Mouse (Mus musculus): ENCODE results near the gene Tmem204. TPM values are rescaled to one million over a fixed set of nuclear protein-coding genes. Genes with fewer than 3 reads are reported as not detected.

The Tmem204 gene
- polyA plus RNA-seq, 1 experiment: 0.80 TPM

DNA sequence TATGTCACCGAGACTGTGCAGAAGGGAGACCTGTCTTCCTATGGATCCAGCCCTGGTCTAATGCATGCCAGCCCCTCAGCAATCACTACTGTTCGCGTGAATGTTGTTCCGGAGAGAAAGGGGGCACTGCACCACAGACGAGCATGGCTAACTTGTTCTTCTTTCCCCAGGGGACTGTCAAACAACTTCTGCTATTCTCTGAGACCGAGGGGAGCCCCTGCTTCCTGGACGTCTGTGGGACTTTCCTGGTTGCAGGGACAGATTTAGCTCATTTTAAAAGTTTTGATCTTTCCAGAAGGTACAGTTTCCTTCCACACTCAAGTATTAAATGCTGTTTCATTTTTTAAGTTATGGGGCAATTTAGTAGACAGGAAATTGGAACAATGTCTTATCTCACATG, 38.5 kb downstream of the Tmem204 start:
- H3K27ac ChIP-seq (ENCODE audit: insufficient read depth, low read depth, low read length): no peak overlapping the region
- no peak overlapping the region for H3K4me3 ChIP-seq (ENCODE audit: insufficient read depth, low read length)
- H3K4me1 ChIP-seq (ENCODE audit: control insufficient read depth, insufficient read depth, low read length): peaks cover 14% of the 10 kb centered on the region
- TF ChIP-seq POLR2A (IDR thresholded peaks at IDR 0.05; ENCODE audit: borderline replicate concordance, low read depth, low read length): no peak
- TF ChIP-seq CTCF (IDR thresholded peaks at IDR 0.05; ENCODE audit: low read depth, low read length): no peak

DNA sequence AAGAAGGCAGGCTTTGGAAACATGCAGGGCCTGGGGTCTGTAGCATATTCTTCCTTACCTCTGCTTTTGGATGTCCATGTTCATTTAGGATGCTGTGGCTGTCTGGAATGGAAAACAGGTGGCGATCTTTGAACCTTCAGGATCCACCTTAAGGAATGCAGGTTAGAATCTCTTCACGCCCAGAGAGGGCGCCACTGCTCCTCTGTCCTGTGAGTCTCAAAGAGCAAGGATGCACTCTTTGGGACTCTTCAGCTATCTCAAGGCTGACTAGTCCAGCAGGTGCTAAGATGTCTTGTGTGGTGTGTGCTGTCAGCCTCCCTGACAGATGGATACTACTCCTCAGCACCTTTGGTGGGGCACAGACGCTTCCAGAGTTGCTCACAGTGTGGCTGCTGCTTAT, 47.2 kb downstream of the Tmem204 start:
- TF ChIP-seq POLR2A (IDR thresholded peaks at IDR 0.05; ENCODE audit: borderline replicate concordance, low read depth, low read length) (no peak), CTCF (IDR thresholded peaks at IDR 0.05; ENCODE audit: low read depth, low read length) (peak; percentile 49; the same call in 1 of the 2 replicates)
- no peaks in the 10 kb centered on the region for H3K4me1 ChIP-seq (ENCODE audit: control insufficient read depth, insufficient read depth, low read length)
- no peak overlapping the region for H3K27ac ChIP-seq (ENCODE audit: insufficient read depth, low read depth, low read length)
- no peak overlapping the region for H3K4me3 ChIP-seq (ENCODE audit: insufficient read depth, low read length)

DNA sequence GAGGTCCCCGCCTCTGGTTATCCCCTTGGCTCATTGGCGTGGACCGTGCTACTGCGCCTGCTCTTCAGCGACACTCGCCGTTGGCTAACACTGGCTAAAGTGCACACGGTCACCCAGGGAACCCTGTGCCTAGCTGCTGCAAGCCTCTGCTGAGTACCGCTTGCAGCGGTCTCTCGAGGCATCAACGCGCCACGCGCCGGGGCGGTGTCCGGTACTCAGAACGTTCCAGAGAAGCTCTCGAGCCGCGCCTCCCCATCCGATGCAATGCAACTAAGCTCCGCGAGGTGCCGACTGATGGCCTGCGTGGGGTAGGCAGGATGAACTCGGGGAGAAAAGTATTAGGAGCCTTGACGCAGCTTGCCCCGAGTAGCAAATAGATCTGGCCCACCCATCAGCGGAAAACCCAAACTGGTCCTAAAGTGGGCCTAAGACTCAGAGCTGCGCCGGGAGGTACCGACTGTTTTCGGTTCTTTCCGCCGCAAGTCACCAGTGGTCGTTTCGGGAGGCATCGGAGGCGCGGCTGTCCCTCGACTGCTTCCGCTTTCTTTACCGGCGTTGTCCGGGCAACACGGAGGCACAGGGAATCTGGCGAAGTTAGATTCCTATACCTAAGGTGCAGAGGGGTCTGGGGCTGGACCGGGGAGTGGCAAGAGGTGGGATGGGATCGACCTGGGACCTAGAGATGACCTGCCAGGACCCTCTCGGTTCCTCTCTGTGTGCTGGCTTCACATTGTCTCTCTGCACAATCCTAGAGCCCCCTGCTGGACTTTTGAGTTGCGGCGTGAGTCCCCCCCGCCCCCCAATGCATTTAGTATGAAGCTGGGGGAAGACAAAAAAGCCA, 66.9 kb downstream of the Tmem204 start:
- Histone ChIP-seq H3K4me3 (ENCODE audit: insufficient read depth, low read length) (peak overlapping the region; percentile 76), H3K27ac (ENCODE audit: insufficient read depth, low read depth, low read length) (peak overlapping the region; percentile 53), H3K4me1 (ENCODE audit: control insufficient read depth, insufficient read depth, low read length) (peaks cover 11% of the 10 kb centered on the region)
- no peak for TF ChIP-seq POLR2A (IDR thresholded peaks at IDR 0.05; ENCODE audit: borderline replicate concordance, low read depth, low read length)
- TF ChIP-seq CTCF (IDR thresholded peaks at IDR 0.05; ENCODE audit: low read depth, low read length): peak; percentile 75

DNA sequence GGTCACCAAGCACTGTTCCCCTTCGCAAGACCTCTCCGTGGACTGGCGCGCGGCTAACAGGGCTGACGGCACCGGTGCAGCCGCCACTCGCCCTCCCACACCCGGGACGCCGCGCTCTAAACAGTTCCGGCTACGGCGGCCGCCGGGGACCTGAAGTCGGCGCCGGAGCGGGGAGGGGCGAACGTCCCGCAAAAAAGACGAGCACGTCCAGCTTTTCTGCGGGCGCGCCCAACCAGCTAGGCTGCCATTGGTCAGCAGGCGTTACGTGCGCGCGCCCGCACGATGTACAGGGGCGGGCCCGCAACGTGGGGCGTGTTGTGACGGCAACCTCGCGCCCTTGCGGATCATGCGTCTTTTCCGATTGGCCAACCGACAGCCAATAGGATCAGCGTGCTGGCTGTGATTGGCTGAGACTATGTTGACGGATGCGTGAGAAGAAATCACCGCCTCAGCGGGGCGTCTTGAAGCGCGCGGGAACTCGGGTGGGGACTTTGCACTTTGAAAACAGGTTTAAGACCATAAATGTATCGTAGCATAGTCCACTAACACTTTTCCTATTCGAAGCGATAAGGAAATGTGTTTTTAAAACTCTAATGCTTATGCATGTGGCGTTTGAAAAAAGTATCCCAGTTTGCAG, 67.6 kb downstream of the Tmem204 start, which contains the start of the genes Cramp1l and Ift140:
TSS of gene Cramp1l (minus strand) at position 134 of the 637 bp plus-strand sequence.
TSS of gene Ift140 (plus strand) at position 431 of the 637 bp plus-strand sequence.
- Histone ChIP-seq H3K27ac (ENCODE audit: insufficient read depth, low read depth, low read length) (peak within 1 kb of the TSS; percentile 53), H3K4me1 (ENCODE audit: control insufficient read depth, insufficient read depth, low read length) (peaks cover 11% of the 10 kb centered on the region), H3K4me3 (ENCODE audit: insufficient read depth, low read length) (peak within 1 kb of the TSS; percentile 85)
- TF ChIP-seq CTCF (IDR thresholded peaks at IDR 0.05; ENCODE audit: low read depth, low read length) (no peak), POLR2A (IDR thresholded peaks at IDR 0.05; ENCODE audit: borderline replicate concordance, low read depth, low read length) (no peak)

DNA sequence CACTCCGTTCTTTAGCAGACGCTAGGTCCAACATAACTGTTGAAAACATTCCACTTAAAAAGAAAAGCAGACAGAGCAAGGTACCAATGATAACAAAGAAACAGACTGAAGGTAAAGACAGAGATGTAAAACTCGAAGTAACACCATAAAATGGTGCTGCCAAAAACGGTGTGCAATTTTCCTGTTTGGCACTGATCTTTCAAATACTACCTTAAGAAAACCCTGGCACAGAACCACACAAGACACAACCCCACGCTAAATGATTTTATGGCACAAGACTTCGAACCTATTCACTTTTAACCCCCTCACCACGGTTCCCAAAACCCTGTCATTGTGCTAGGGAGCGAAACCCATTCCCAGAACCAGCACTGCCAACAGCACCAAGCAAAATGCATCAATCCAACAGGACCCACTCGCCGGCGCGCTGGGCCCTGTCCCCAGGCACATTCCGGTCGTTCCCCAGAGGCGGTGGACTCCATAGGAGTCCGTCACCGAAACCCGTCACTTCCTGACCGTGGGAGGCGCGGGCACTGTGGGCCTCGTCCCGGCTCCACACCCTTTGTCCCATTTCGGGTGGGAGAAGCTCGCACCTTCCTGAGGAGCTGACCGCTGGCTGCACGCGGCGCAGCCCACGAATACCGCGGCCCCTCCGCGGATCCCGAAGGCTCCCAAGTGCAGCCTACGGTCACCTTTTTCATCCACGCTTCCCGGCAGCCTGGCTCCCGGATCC, 68.4 kb downstream of the Tmem204 start:
- no peak for TF ChIP-seq POLR2A (IDR thresholded peaks at IDR 0.05; ENCODE audit: borderline replicate concordance, low read depth, low read length)
- no peak for TF ChIP-seq CTCF (IDR thresholded peaks at IDR 0.05; ENCODE audit: low read depth, low read length)
- Histone ChIP-seq H3K4me1 (ENCODE audit: control insufficient read depth, insufficient read depth, low read length) (peaks cover 11% of the 10 kb centered on the region), H3K4me3 (ENCODE audit: insufficient read depth, low read length) (peak overlapping the region; percentile 85), H3K27ac (ENCODE audit: insufficient read depth, low read depth, low read length) (peak overlapping the region; percentile 44)

DNA sequence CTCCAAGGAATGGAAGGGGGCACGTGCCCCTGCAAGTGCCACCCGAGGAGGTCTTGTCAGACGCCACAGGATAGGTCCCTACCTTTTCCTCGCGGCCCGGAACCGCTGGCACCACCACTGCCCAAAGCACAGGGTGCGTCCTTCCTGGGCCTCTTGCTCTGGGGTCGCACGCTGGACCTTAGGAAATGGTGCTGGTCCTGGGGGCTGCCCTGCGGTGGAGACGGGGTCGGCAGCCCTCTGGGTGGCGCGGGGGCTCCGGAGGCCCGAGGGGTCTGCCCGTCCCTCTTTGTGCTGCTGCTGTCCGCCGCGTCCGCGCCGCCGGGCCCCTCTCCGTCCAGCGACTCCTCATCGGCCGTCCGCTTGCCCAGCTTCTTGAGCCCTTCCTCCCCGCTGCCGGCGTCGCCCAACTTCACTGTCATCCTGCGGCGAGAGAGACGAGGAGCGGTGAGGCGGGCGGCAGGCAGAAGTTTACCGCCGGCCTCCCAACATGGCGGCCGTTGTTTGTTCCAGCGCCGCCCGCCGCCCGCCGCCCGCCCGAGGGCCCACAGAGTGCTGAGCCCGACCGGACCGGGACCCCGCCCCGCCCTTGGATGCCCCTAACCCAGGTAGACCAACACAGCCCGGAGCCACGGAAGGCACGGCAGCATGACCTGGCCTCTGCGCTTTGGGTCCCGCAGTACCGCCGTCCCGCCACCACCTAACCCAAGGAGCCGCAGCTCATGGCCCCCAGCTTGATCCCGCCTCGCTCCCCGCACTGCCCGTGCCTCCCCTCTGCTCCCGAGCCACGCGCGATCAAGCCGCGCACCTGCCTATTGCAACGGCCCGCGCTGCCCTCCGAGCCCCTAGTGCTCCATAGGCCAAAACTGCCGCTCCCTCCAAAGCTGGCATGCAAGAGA, 69.5 kb downstream of the Tmem204 start:
- H3K27ac ChIP-seq (ENCODE audit: insufficient read depth, low read depth, low read length): peak overlapping the region; percentile 44
- H3K4me1 ChIP-seq (ENCODE audit: control insufficient read depth, insufficient read depth, low read length): peaks cover 11% of the 10 kb centered on the region
- TF ChIP-seq POLR2A (IDR thresholded peaks at IDR 0.05; ENCODE audit: borderline replicate concordance, low read depth, low read length) (no peak), CTCF (IDR thresholded peaks at IDR 0.05; ENCODE audit: low read depth, low read length) (no peak)
- peak overlapping the region; percentile 85 for H3K4me3 ChIP-seq (ENCODE audit: insufficient read depth, low read length)

Other genes with a start within 250 kb of the Tmem204 start
- gene Hagh, start 243.4 kb downstream of the Tmem204 start, polyA plus RNA-seq (2012; ENCODE audit: insufficient read depth, insufficient read length, missing spikeins): 39.7 and 44.9 TPM in 2 replicates
- 9.0 and 9.1 TPM in 2 replicates for gene Fahd1, start 233.2 kb downstream of the Tmem204 start, polyA plus RNA-seq (2012; ENCODE audit: insufficient read depth, insufficient read length, missing spikeins)
- gene Igfals, start 217.6 kb downstream of the Tmem204 start, polyA plus RNA-seq (2012; ENCODE audit: insufficient read depth, insufficient read length, missing spikeins): not detected in 2 replicates
- 39.0 and 40.3 TPM in 2 replicates for gene Nubp2, start 197.2 kb downstream of the Tmem204 start, polyA plus RNA-seq (2012; ENCODE audit: insufficient read depth, insufficient read length, missing spikeins)
- gene Spsb3, start 196.9 kb downstream of the Tmem204 start, polyA plus RNA-seq (2012; ENCODE audit: insufficient read depth, insufficient read length, missing spikeins): 20.2 and 21.3 TPM in 2 replicates
- 5.9 and 7.1 TPM in 2 replicates for gene Eme2, start 188.5 kb downstream of the Tmem204 start, polyA plus RNA-seq (2012; ENCODE audit: insufficient read depth, insufficient read length, missing spikeins)
- gene Mrps34, start 188.5 kb downstream of the Tmem204 start, polyA plus RNA-seq (2012; ENCODE audit: insufficient read depth, insufficient read length, missing spikeins): 25.6 and 34.9 TPM in 2 replicates
- 37.2 and 38.5 TPM in 2 replicates for gene Nme3, start 187.1 kb downstream of the Tmem204 start, polyA plus RNA-seq (2012; ENCODE audit: insufficient read depth, insufficient read length, missing spikeins)
- 56.7 and 64.0 TPM in 2 replicates for gene Mapk8ip3, start 146.6 kb downstream of the Tmem204 start, polyA plus RNA-seq (2012; ENCODE audit: insufficient read depth, insufficient read length, missing spikeins)
- 35.7 and 42.4 TPM in 2 replicates for gene Jpt2, start 122.9 kb downstream of the Tmem204 start, polyA plus RNA-seq (2012; ENCODE audit: insufficient read depth, insufficient read length, missing spikeins)
- 16.0 and 17.3 TPM in 2 replicates for gene Cramp1l, start 67.8 kb downstream of the Tmem204 start, polyA plus RNA-seq (2012; ENCODE audit: insufficient read depth, insufficient read length, missing spikeins)
- 16.8 and 20.4 TPM in 2 replicates for gene Ift140, start 67.5 kb downstream of the Tmem204 start, polyA plus RNA-seq (2012; ENCODE audit: insufficient read depth, insufficient read length, missing spikeins)
- 8.3 and 9.5 TPM in 2 replicates for gene Telo2, start 32.4 kb upstream of the Tmem204 start, polyA plus RNA-seq (2012; ENCODE audit: insufficient read depth, insufficient read length, missing spikeins)
- gene Ptx4, start 37.2 kb upstream of the Tmem204 start, polyA plus RNA-seq (2012; ENCODE audit: insufficient read depth, insufficient read length, missing spikeins): not detected in 2 replicates
- 86.1 and 89.4 TPM in 2 replicates for gene Clcn7, start 49.8 kb upstream of the Tmem204 start, polyA plus RNA-seq (2012; ENCODE audit: insufficient read depth, insufficient read length, missing spikeins)
- gene Ccdc154, start 78.9 kb upstream of the Tmem204 start, polyA plus RNA-seq (2012; ENCODE audit: insufficient read depth, insufficient read length, missing spikeins): 0.33 TPM in 1 of 2 replicates, not detected in the other
- gene Gm38655, start 91.9 kb upstream of the Tmem204 start, polyA plus RNA-seq (2012; ENCODE audit: insufficient read depth, insufficient read length, missing spikeins): not detected in 2 replicates
- gene BC003965, start 101.0 kb upstream of the Tmem204 start, polyA plus RNA-seq (2012; ENCODE audit: insufficient read depth, insufficient read length, missing spikeins): 9.0 and 10.8 TPM in 2 replicates
- 10.2 and 12.6 TPM in 2 replicates for gene Unkl, start 104.8 kb upstream of the Tmem204 start, polyA plus RNA-seq (2012; ENCODE audit: insufficient read depth, insufficient read length, missing spikeins)
- 40.5 and 40.8 TPM in 2 replicates for gene Gnptg, start 156.5 kb upstream of the Tmem204 start, polyA plus RNA-seq (2012; ENCODE audit: insufficient read depth, insufficient read length, missing spikeins)
- gene Tsr3, start 156.6 kb upstream of the Tmem204 start, polyA plus RNA-seq (2012; ENCODE audit: insufficient read depth, insufficient read length, missing spikeins): 19.6 and 19.7 TPM in 2 replicates
- gene Baiap3, start 172.8 kb upstream of the Tmem204 start, polyA plus RNA-seq (2012; ENCODE audit: insufficient read depth, insufficient read length, missing spikeins): not detected in 2 replicates
- gene Ube2i, start 191.0 kb upstream of the Tmem204 start, polyA plus RNA-seq (2012; ENCODE audit: insufficient read depth, insufficient read length, missing spikeins): 221 and 242 TPM in 2 replicates
- gene Prss34, start 214.8 kb upstream of the Tmem204 start, polyA plus RNA-seq (2012; ENCODE audit: insufficient read depth, insufficient read length, missing spikeins): 1.2 TPM in 1 of 2 replicates, not detected in the other
- gene Prss28, start 225.1 kb upstream of the Tmem204 start, polyA plus RNA-seq (2012; ENCODE audit: insufficient read depth, insufficient read length, missing spikeins): not detected in 2 replicates
- not detected in 2 replicates for gene Prss29, start 235.1 kb upstream of the Tmem204 start, polyA plus RNA-seq (2012; ENCODE audit: insufficient read depth, insufficient read length, missing spikeins)